Mouse (Mus musculus) layer of hippocampus, adult 8-10 months (tissue): ENCODE data around the gene Gng10. TPM values are rescaled to one million over a fixed set of nuclear protein-coding genes. Genes with fewer than 3 reads are reported as not detected.

Experiments used
- DNase-seq, 2 experiments: peaks; one replicate each; pipeline ENCODE4 v3.0.0; 2022; ENCODE audit warnings: low spot score in 2 of 2
- total RNA-seq, 4 experiments: library from RNA; stranded (reverse); gene quantifications; 2 replicates each; pipeline ENCODE4 v1.2.4; 2022

Gng10 gene
- 10 to 100 TPM; 85.8 to 90.6 (median 88.2) TPM for total RNA-seq

- peak; percentile 33 to 45 for DNase-seq
These were observed at the start of gene Gng10 for GRCm38 (mm10) chr4:59034918-59035785. Gene Gng10, plus strand, starts transcription at chr4:59035088.

- DNase-seq = peak; percentile 59 to 85
These were observed 49.7 kb upstream of the Gng10 start for GRCm38 (mm10) chr4:58985157-58985648.

- DNase-seq = peak; percentile 61 to 81
These were observed 48.2 kb upstream of the Gng10 start, which contains the start of gene Ptgr1 for GRCm38 (mm10) chr4:58986540-58987190. Gene Ptgr1, minus strand, starts transcription at chr4:58987119.

GRCm38 (mm10) chr4:58989303-58989898 lies 45.5 kb upstream of the Gng10 start:
- DNase-seq = no peak

- no peak for DNase-seq
These were observed 44.1 kb upstream of the Gng10 start for GRCm38 (mm10) chr4:58990609-58991434.

- DNase-seq = no peak
These were observed 42.7 kb upstream of the Gng10 start for GRCm38 (mm10) chr4:58992195-58992594.

GRCm38 (mm10) chr4:58994762-58995161 lies 40.1 kb upstream of the Gng10 start, which contains the start of gene Dnajc25:
Gene Dnajc25, plus strand, starts transcription at chr4:58995062.
- DNase-seq = no peak

GRCm38 (mm10) chr4:58995251-58995693 lies 39.6 kb upstream of the Gng10 start:
- DNase-seq = no peak

- no peak for DNase-seq
These were observed 37.8 kb upstream of the Gng10 start for GRCm38 (mm10) chr4:58997081-58997480.

- no peak for DNase-seq
These were observed 36.2 kb upstream of the Gng10 start for GRCm38 (mm10) chr4:58998688-58999087.

- peak; percentile 64 to 84 for DNase-seq
These were observed 35.2 kb upstream of the Gng10 start for GRCm38 (mm10) chr4:58999686-59000085.

- no peak for DNase-seq
These were observed 34.3 kb upstream of the Gng10 start for GRCm38 (mm10) chr4:59000614-59001013.

- DNase-seq = peak; percentile 72 to 87
These were observed 31.7 kb upstream of the Gng10 start, which contains the start of gene Gm20503 for GRCm38 (mm10) chr4:59002948-59003805. Gene Gm20503, plus strand, starts transcription at chr4:59003210.

GRCm38 (mm10) chr4:59003806-59004200 lies 31.1 kb upstream of the Gng10 start:
- no peak for DNase-seq

- DNase-seq = no peak
These were observed 28.7 kb upstream of the Gng10 start for GRCm38 (mm10) chr4:59006211-59006610.

GRCm38 (mm10) chr4:59007016-59007415 lies 27.9 kb upstream of the Gng10 start:
- no peak for DNase-seq

- no peak for DNase-seq
These were observed 26.9 kb upstream of the Gng10 start for GRCm38 (mm10) chr4:59007974-59008373.

- no peak for DNase-seq
These were observed 25.7 kb upstream of the Gng10 start for GRCm38 (mm10) chr4:59009186-59009585.

GRCm38 (mm10) chr4:59009696-59010095 lies 25.2 kb upstream of the Gng10 start:
- no peak for DNase-seq

- DNase-seq = no peak
These were observed 23.4 kb upstream of the Gng10 start for GRCm38 (mm10) chr4:59011446-59011845.
